Mouse (Mus musculus) heart, adult 2 months (tissue): ENCODE data around the gene Slc6a6. TPM values are rescaled to one million over a fixed set of nuclear protein-coding genes. Genes with fewer than 3 reads are reported as not detected.
A peak's percentile ranks its signal among the peaks of the same experiment; 100 is the strongest.

Experiments used
- DNase-seq, 2 experiments: peaks; one replicate each; pipeline ENCODE4 v3.0.0; 2021
- H3K27ac ChIP-seq: fragments of 200-600 bp; 2 replicates; pipeline ENCODE4 v1.8.1; 2022
- H3K27me3 ChIP-seq: fragments of 200-500 bp; 2 replicates; pipeline ENCODE4 v1.6.1; 2012; ENCODE audit warnings: mild to moderate bottlenecking, low read length, inconsistent platforms, mixed read lengths; ENCODE audit not compliant: control insufficient read depth, insufficient read depth
- H3K36me3 ChIP-seq: fragments of 200-500 bp; 2 replicates; pipeline ENCODE4 v1.6.1; 2012; ENCODE audit warnings: low read length, inconsistent platforms; ENCODE audit not compliant: control insufficient read depth, insufficient read depth
- H3K4me1 ChIP-seq: fragments of 200-500 bp; 2 replicates; pipeline ENCODE4 v1.6.1; 2011; ENCODE audit warnings: low read length; ENCODE audit not compliant: control insufficient read depth, insufficient read depth
- H3K4me3 ChIP-seq: fragments of 200-600 bp; 2 replicates; pipeline ENCODE4 v1.8.1; 2022
- H3K79me2 ChIP-seq: fragments of 200-500 bp; replicated peaks from 2 replicates; pipeline ENCODE4 v1.6.1; 2012; ENCODE audit warnings: mild to moderate bottlenecking, inconsistent platforms, low read length, moderate library complexity, mixed read lengths; ENCODE audit not compliant: control insufficient read depth, insufficient read depth
- H3K9ac ChIP-seq: fragments of 200-500 bp; 2 replicates; pipeline ENCODE4 v1.6.1; 2012; ENCODE audit warnings: low read depth, mild to moderate bottlenecking, control low read depth, inconsistent platforms, low read length, mixed read lengths
- CTCF ChIP-seq: fragments of 200-600 bp; IDR thresholded peaks from 2 replicates; pipeline ENCODE4 v1.8.1; 2022; ENCODE audit warnings: antibody characterized with exemption, mild to moderate bottlenecking, moderate library complexity
- EP300 ChIP-seq: fragments of 200-500 bp; IDR thresholded peaks from 2 replicates; pipeline ENCODE4 v1.6.1; 2011; ENCODE audit warnings: low read depth, low read length, control low read depth; ENCODE audit not compliant: insufficient read depth
- POLR2A ChIP-seq: fragments of 200-500 bp; IDR thresholded peaks from 2 replicates; pipeline ENCODE4 v1.6.1; 2011; ENCODE audit warnings: mild to moderate bottlenecking, low read depth, low read length, control low read depth; ENCODE audit not compliant: insufficient read depth
- WGBS: fragments of 180-500 bp; shearing (Covaris S2); methylation state at CpG from one replicate; pipeline ENCODE4 v1.1.7; 2018; 5-methylcytosine and 5-hydroxymethylcytosine counted together
- intact Hi-C: fragments of 180-260 bp; cut with DNase I; formaldehyde crosslinking; loops from one replicate; pipeline ENCODE4 v1.15.1; 2025
- polyA plus RNA-seq: library from polyadenylated mRNA; depleted of rRNA; stranded (reverse); fragments of >200 nt; gene quantifications from 2 replicates; pipeline ENCODE4 v1.2.3, GENCODE M21; 2012
- total RNA-seq, 2 experiments: library from RNA; stranded (reverse); gene quantifications; 2 replicates each; pipeline ENCODE4 v1.2.3; 2021

The Slc6a6 gene
- total and polyA plus RNA-seq, 3 experiments = 56.4 to 96.9 (median 86.2) TPM

DNA sequence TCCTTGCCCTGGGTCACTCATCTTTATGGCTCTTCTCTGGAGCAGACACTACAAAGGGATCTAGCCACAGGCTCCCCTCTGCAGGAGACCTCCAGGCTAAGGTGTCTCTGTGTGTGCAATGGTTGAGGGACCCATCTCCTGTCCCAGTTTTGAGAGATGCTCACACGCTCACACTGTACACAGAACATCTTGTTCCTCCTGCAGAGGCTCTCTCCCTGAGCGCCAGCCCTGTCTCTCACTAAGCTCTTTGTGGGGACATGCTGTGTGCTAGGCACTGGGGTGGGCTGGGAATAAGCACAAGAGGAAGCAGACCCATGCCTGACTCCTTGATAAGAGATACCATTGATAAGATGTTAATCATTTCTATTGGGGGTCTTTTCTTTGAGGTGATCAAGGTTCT, 34.2 kb downstream of the Slc6a6 start:
- peaks cover 31% of the 10 kb centered on the region for H3K36me3 ChIP-seq
- H3K27me3 ChIP-seq = no peaks in the 10 kb centered on the region
- 0 out of 2 replicates have a peak, but pooled peaks cover 2% of the 10 kb centered on the region for H3K79me2 ChIP-seq
- TF ChIP-seq EP300 (no peak), POLR2A (no peak), CTCF (no peak)
- no peak for DNase-seq
- intact Hi-C loops = no loop called here
- H3K4me3 ChIP-seq = no peak overlapping the region
- 89% methylated on average over 2 of the region's 2 CpGs for WGBS
- no peak overlapping the region; the same call in 1 of the 2 replicates for H3K27ac ChIP-seq
- H3K4me1 ChIP-seq = peaks cover 41% of the 10 kb centered on the region
- H3K9ac ChIP-seq = no peak overlapping the region

DNA sequence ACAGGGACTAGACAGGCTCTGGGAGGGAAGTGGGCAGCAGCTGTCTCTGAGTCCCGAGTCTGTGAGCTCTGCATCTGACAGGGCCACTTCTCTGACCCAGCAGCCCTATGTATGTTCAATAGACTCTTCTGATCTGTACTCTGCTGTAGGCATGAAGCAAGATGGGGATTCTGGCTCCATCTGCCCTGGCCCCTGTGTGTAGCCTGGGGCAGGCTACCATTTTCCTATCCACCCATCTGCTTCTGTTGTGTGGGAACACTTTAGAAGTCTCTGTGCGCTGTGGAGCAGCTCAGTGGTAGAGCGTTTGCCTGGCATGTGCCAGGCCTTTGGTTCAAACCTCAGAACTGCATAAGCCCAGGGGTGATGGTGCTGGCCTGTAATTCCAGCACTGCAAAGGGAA, 34.8 kb downstream of the Slc6a6 start:
- whole genome bisulfite sequencing = 79% methylated on average over 3 of the region's 3 CpGs
- intact Hi-C loops = no loop called here
- Histone ChIP-seq H3K4me1 (peaks cover 41% of the 10 kb centered on the region), H3K27me3 (no peaks in the 10 kb centered on the region), H3K36me3 (peaks cover 32% of the 10 kb centered on the region), H3K27ac (peak overlapping the region; percentile 33), H3K79me2 (0 out of 2 replicates have a peak, but pooled peaks cover 2% of the 10 kb centered on the region), H3K9ac (no peak overlapping the region; the same call in 1 of the 2 replicates), H3K4me3 (no peak overlapping the region)
- no peak for TF ChIP-seq CTCF
- TF ChIP-seq EP300 = no peak
- no peak for TF ChIP-seq POLR2A
- DNase-seq = no peak

- Histone ChIP-seq H3K4me1 (peaks cover 41% of the 10 kb centered on the region), H3K9ac (peak overlapping the region; percentile 29), H3K27ac (peak overlapping the region; percentile 42), H3K27me3 (no peaks in the 10 kb centered on the region), H3K36me3 (peaks cover 32% of the 10 kb centered on the region), H3K79me2 (0 out of 2 replicates have a peak, but pooled peaks cover 2% of the 10 kb centered on the region), H3K4me3 (no peak overlapping the region)
- TF ChIP-seq CTCF (no peak), EP300 (no peak), POLR2A (no peak)
- 45% methylated on average over 6 of the region's 6 CpGs for WGBS
- no peak for DNase-seq
- intact Hi-C loops = no loop called here
These were observed 35.3 kb downstream of the Slc6a6 start for GRCm38 (mm10) chr6:91719042-91719747.

DNA sequence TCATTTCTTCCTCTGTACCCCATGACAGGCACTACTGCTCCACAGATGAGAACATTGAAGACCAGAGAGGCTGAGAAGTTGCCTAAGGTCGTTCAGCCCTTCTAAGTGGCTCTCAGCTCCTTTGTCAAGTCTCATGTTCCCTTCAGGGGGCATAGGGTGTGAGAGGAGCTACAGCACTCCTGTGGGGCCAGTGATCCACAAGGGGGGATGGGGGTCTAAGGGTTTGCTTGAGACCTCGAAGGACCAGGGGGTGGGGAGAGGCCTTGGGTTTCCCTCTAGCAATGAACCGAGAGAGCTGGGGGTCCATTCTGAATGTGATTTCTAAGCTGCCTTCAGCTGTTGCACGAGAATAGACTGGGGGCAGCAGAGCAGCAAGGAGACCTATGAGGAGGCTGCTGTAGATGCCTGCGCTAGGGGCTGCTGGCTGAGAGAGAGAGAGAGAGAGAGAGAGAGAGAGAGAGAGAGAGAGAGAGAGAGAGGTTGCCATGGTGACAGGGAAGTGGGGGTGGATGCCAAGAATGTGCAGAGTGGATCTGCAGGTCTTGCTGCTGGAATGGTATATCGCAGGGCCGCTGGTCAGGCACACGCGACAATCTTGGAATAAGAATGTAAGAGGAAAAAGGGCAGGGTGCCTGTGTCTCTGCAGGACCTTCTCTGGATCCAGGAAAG, 36.1 kb downstream of the Slc6a6 start:
- 0 out of 2 replicates have a peak, but pooled peaks cover 2% of the 10 kb centered on the region for H3K79me2 ChIP-seq
- no peak for DNase-seq
- peaks cover 32% of the 10 kb centered on the region for H3K36me3 ChIP-seq
- peak overlapping the region; percentile 4 for H3K9ac ChIP-seq
- no peaks in the 10 kb centered on the region for H3K27me3 ChIP-seq
- no peak overlapping the region for H3K4me3 ChIP-seq
- no peak for TF ChIP-seq CTCF
- WGBS = 33% methylated on average over 9 of the region's 9 CpGs
- intact Hi-C loops = no loop called here
- H3K27ac ChIP-seq = peak overlapping the region; percentile 72
- peaks cover 44% of the 10 kb centered on the region for H3K4me1 ChIP-seq

DNA sequence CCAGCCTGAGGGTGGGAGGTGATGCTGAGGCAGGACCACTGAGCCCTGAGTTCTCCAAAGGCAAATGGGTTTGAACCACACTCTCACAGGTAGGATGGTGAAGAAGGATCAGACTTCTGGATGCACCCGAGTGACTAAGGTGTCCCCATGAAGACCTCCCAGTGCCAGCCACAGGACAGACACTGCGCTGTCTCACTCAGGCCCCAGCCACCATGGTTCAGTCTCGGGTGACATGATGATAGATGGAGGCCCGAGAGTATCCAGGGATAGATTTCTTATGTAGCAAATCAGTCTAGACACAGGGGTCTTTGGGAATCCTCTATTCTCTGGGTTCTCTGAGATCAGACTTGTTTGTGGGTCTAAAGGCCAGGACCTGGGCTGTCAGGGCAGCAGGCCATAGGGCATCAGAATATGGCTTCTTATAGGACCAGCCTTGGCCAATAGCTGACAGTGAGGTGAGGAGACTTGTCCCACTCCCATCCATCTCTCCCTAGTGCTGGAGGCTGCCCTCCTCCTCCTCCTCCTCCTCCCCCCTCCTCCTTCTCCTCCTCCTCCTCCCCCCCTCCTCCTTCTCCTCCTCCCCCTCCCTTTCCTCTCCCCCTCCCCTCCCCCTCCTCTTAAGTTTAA, 36.8 kb downstream of the Slc6a6 start:
- Histone ChIP-seq H3K9ac (no peak overlapping the region), H3K27me3 (no peaks in the 10 kb centered on the region), H3K4me3 (no peak overlapping the region), H3K36me3 (peaks cover 31% of the 10 kb centered on the region), H3K27ac (peak overlapping the region; percentile 72), H3K4me1 (peaks cover 42% of the 10 kb centered on the region), H3K79me2 (0 out of 2 replicates have a peak, but pooled peaks cover 2% of the 10 kb centered on the region)
- TF ChIP-seq CTCF (no peak), POLR2A (no peak), EP300 (no peak)
- no peak for DNase-seq
- intact Hi-C loops = loop anchor here (1.0 kb wide), 1 partner anchor 18 kb away; no protein-coding TSS in a partner anchor
- 69% methylated on average over 4 of the region's 4 CpGs for WGBS
